Mouse (Mus musculus): Measurements from ENCODE around the gene Apol7e.

Gene Apol7e

GRCm38 (mm10) chr15:77763050-77763449, 64.4 kb downstream of the Apol7e start:
- POLR2A ChIA-PET: interaction anchor here (0.5 to 3.2 kb wide), 42 partner anchors 8 to 1220 kb away, joined by 3 to 18 read pairs (median 4); partner anchors contain the start of genes Eif3d (in 2 of the 4), Foxred2 (in 1 of the 4), Myh9 (in 1 of the 4) and Txn2 (in 1 of the 4)
- CTCF ChIA-PET: interaction anchor here (0.6 to 7.6 kb wide), 37 partner anchors 8 to 356 kb away, joined by 3 to 117 read pairs (median 6); partner anchors contain the start of genes Myh9 (in 1 of the 4) and Txn2 (in 1 of the 4)

GRCm38 (mm10) chr15:77763702-77764101, 65.0 kb downstream of the Apol7e start:
- CTCF ChIA-PET: interaction anchor here in 3 of 4 experiments (0.6 to 7.6 kb wide), 14 partner anchors 10 to 170 kb away, joined by 3 to 117 read pairs (median 6); partner anchors contain the start of gene Txn2 (in 1 of the 3)
- POLR2A ChIA-PET: interaction anchor here (0.8 to 3.2 kb wide), 21 partner anchors 11 to 428 kb away, joined by 3 to 18 read pairs (median 5); partner anchors contain the start of genes Eif3d (in 1 of the 4), Myh9 (in 1 of the 4) and Txn2 (in 1 of the 4)

- ChIA-PET POLR2A (interaction anchor here (0.5 to 3.2 kb wide), 16 partner anchors 9 to 1403 kb away, joined by 3 to 18 read pairs (median 5); partner anchors contain the start of genes Eif3d (in 1 of the 4), Myh9 (in 1 of the 4) and Txn2 (in 1 of the 4)), CTCF (interaction anchor here in 3 of 4 experiments (0.6 to 7.6 kb wide), 11 partner anchors 9 to 217 kb away, joined by 3 to 117 read pairs (median 8); no protein-coding TSS in a partner anchor)
Measured at GRCm38 (mm10) chr15:77764391-77765006, 65.8 kb downstream of the Apol7e start.

GRCm38 (mm10) chr15:77765484-77766093, 66.9 kb downstream of the Apol7e start:
- ChIA-PET POLR2A (interaction anchor here (0.7 to 3.5 kb wide), 14 partner anchors 10 to 192 kb away, joined by 3 to 18 read pairs (median 4); partner anchors contain the start of gene Myh9 (in 1 of the 4)), CTCF (interaction anchor here (0.9 to 7.6 kb wide), 11 partner anchors 8 to 168 kb away, joined by 3 to 117 read pairs (median 8); partner anchors contain the start of gene Apol8 (in 3 of the 4))

- POLR2A ChIA-PET: interaction anchor here (0.8 to 3.5 kb wide), 23 partner anchors 9 to 205 kb away, joined by 3 to 18 read pairs (median 4); partner anchors contain the start of genes Apol8 (in 1 of the 4) and Myh9 (in 1 of the 4)
- CTCF ChIA-PET: interaction anchor here (0.6 to 7.6 kb wide), 29 partner anchors 9 to 1141 kb away, joined by 3 to 117 read pairs (median 5); partner anchors contain the start of genes Apol8 (in 3 of the 4) and Foxred2 (in 1 of the 4)
Measured at GRCm38 (mm10) chr15:77766981-77767380, 68.3 kb downstream of the Apol7e start.
